Mouse (Mus musculus): ENCODE results near the gene Zfp819. TPM values are rescaled to one million over a fixed set of nuclear protein-coding genes. Genes with fewer than 3 reads are reported as not detected.

The Zfp819 gene
- total and polyA plus RNA-seq, 3 experiments, result 0.05 TPM; not detected in 2

GRCm38 (mm10) chr7:43613816-43614551 lies 7.0 kb downstream of the Zfp819 start:
- H3K27me3 ChIP-seq (ENCODE audit: insufficient read depth, low read length), result no peaks in the 10 kb centered on the region
- TF ChIP-seq GATA1 (IDR thresholded peaks at IDR 0.05; ENCODE audit: borderline replicate concordance, low read length), result no peak
- TF ChIP-seq TAL1 (conservative IDR thresholded peaks at IDR 0.05; ENCODE audit: low read depth, low read length), result no peak
- TF ChIP-seq CTCF (IDR thresholded peaks at IDR 0.05; ENCODE audit: low read depth, low read length), result no peak
- no peak for TF ChIP-seq POLR2AphosphoS5 (IDR thresholded peaks at IDR 0.05; ENCODE audit: insufficient replicate concordance, low read depth, low read length)
- TF ChIP-seq GATA2 (IDR thresholded peaks at IDR 0.05; ENCODE audit: borderline replicate concordance, low read depth, low read length), result no peak
- no peaks in the 10 kb centered on the region for H3K9me3 ChIP-seq (replicated peaks)
- no peak overlapping the region for H3K4me3 ChIP-seq (ENCODE audit: low read depth, low read length)
- ATAC-seq (ENCODE audit: extremely low read depth, insufficient number of reproducible peaks, low FRiP score, poor library complexity, severe bottlenecking), result no peak
- no peak for DNase-seq (ENCODE audit: low spot score)
- H3K36me3 ChIP-seq (replicated peaks), result no peaks in the 10 kb centered on the region
- no peaks in the 10 kb centered on the region for H3K4me1 ChIP-seq (ENCODE audit: insufficient read depth, low read depth, low read length)

GRCm38 (mm10) chr7:43622927-43623326 lies 16.0 kb downstream of the Zfp819 start:
- no peak for TF ChIP-seq GATA2 (IDR thresholded peaks at IDR 0.05; ENCODE audit: borderline replicate concordance, low read depth, low read length)
- no peak for TF ChIP-seq TAL1 (conservative IDR thresholded peaks at IDR 0.05; ENCODE audit: low read depth, low read length)
- TF ChIP-seq POLR2AphosphoS5 (IDR thresholded peaks at IDR 0.05; ENCODE audit: insufficient replicate concordance, low read depth, low read length), result no peak
- no peak for TF ChIP-seq GATA1 (IDR thresholded peaks at IDR 0.05; ENCODE audit: borderline replicate concordance, low read length)
- no peak for TF ChIP-seq CTCF (IDR thresholded peaks at IDR 0.05; ENCODE audit: low read depth, low read length)
- ATAC-seq (ENCODE audit: extremely low read depth, insufficient number of reproducible peaks, low FRiP score, poor library complexity, severe bottlenecking), result no peak

DNA sequence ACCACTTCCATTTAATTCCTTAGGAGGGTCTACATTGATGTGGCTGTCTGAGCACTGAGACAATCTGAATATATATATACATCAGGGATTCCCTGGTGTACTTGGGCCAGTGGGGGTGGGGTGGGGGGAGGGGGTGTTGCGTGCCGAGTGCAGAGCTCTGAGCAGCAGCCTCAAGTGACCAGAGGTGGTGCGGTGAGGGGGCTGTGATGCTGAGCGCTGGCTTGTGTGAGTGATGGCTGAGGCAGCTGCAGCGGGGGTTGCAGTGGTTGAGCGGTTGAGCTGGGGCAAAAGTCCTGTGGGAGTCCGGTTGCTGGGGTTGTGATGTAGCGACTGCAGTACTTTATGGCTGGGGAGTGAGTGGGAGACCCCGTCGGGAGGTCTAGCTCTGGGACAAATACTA lies 16.9 kb downstream of the Zfp819 start:
- Histone ChIP-seq H3K4me1 (ENCODE audit: insufficient read depth, low read depth, low read length) (no peaks in the 10 kb centered on the region), H3K9me3 (replicated peaks) (no peaks in the 10 kb centered on the region), H3K36me3 (replicated peaks) (no peaks in the 10 kb centered on the region), H3K27me3 (ENCODE audit: insufficient read depth, low read length) (no peaks in the 10 kb centered on the region; the same call in 1 of the 2 replicates), H3K4me3 (ENCODE audit: low read depth, low read length) (no peak overlapping the region)
- ATAC-seq (ENCODE audit: extremely low read depth, insufficient number of reproducible peaks, low FRiP score, poor library complexity, severe bottlenecking) (no peak), DNase-seq (ENCODE audit: low spot score) (no peak)
- TF ChIP-seq TAL1 (conservative IDR thresholded peaks at IDR 0.05; ENCODE audit: low read depth, low read length) (no peak), GATA2 (IDR thresholded peaks at IDR 0.05; ENCODE audit: borderline replicate concordance, low read depth, low read length) (no peak), POLR2AphosphoS5 (IDR thresholded peaks at IDR 0.05; ENCODE audit: insufficient replicate concordance, low read depth, low read length) (no peak), GATA1 (IDR thresholded peaks at IDR 0.05; ENCODE audit: borderline replicate concordance, low read length) (no peak), CTCF (IDR thresholded peaks at IDR 0.05; ENCODE audit: low read depth, low read length) (no peak)

More at GRCm38 (mm10) chr7:43622927-43623326, 16.0 kb downstream of the Zfp819 start:
- no peaks in the 10 kb centered on the region for H3K36me3 ChIP-seq (replicated peaks)
- no peak for DNase-seq (ENCODE audit: low spot score)
- no peaks in the 10 kb centered on the region; the same call in 1 of the 2 replicates for H3K27me3 ChIP-seq (ENCODE audit: insufficient read depth, low read length)
- H3K9me3 ChIP-seq (replicated peaks), result no peaks in the 10 kb centered on the region
- H3K4me1 ChIP-seq (ENCODE audit: insufficient read depth, low read depth, low read length), result no peaks in the 10 kb centered on the region
- no peak overlapping the region for H3K4me3 ChIP-seq (ENCODE audit: low read depth, low read length)

- no peaks in the 10 kb centered on the region; the same call in 1 of the 2 replicates for H3K27me3 ChIP-seq (ENCODE audit: insufficient read depth, low read length)
- no peaks in the 10 kb centered on the region for H3K4me1 ChIP-seq (ENCODE audit: insufficient read depth, low read depth, low read length)
- no peaks in the 10 kb centered on the region for H3K9me3 ChIP-seq (replicated peaks)
- ATAC-seq (ENCODE audit: extremely low read depth, insufficient number of reproducible peaks, low FRiP score, poor library complexity, severe bottlenecking) (no peak), DNase-seq (ENCODE audit: low spot score) (no peak)
- TF ChIP-seq TAL1 (conservative IDR thresholded peaks at IDR 0.05; ENCODE audit: low read depth, low read length) (no peak), GATA1 (IDR thresholded peaks at IDR 0.05; ENCODE audit: borderline replicate concordance, low read length) (no peak), GATA2 (IDR thresholded peaks at IDR 0.05; ENCODE audit: borderline replicate concordance, low read depth, low read length) (no peak)
- H3K36me3 ChIP-seq (replicated peaks), result no peaks in the 10 kb centered on the region
- no peak overlapping the region for H3K4me3 ChIP-seq (ENCODE audit: low read depth, low read length)
Measured at GRCm38 (mm10) chr7:43625065-43625464, 18.1 kb downstream of the Zfp819 start.

DNA sequence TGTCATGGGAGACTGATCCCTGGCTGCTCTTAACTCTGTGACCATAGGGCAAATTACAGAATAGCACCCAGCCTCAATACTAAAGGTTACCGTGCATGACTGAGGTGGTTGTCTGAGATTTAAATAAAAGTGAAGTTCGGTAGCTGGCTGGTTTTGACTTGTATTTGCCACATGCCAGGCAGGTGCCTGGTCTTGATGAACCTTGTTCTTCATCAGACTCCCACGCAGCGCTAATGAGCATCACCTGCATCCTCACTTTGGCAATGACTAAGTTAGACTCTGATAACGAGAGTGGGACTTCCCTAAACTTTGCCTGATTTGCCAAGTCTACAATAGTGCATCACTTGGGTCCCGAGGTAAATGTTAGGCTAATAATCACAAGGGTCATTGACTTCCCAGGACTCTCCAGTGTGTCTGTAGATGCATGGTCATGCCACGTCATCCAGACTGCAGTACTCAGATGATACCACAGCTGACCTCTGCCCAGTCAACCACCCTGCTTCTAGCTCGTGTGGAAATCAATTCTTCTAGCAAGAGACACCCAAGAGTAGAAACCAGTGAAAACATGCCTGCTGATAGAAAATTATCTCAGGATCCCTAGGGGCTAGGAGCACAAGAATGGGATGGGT lies 18.9 kb downstream of the Zfp819 start:
- DNase-seq (ENCODE audit: low spot score) (no peak), ATAC-seq (ENCODE audit: extremely low read depth, insufficient number of reproducible peaks, low FRiP score, poor library complexity, severe bottlenecking) (no peak)
- H3K27me3 ChIP-seq (ENCODE audit: insufficient read depth, low read length), result peaks cover 4% of the 10 kb centered on the region; the same call in 1 of the 2 replicates
- H3K9me3 ChIP-seq (replicated peaks), result no peaks in the 10 kb centered on the region
- no peaks in the 10 kb centered on the region for H3K36me3 ChIP-seq (replicated peaks)
- no peak overlapping the region for H3K4me3 ChIP-seq (ENCODE audit: low read depth, low read length)
- H3K4me1 ChIP-seq (ENCODE audit: insufficient read depth, low read depth, low read length), result no peaks in the 10 kb centered on the region
- TF ChIP-seq POLR2AphosphoS5 (IDR thresholded peaks at IDR 0.05; ENCODE audit: insufficient replicate concordance, low read depth, low read length), result no peak
- TF ChIP-seq GATA1 (IDR thresholded peaks at IDR 0.05; ENCODE audit: borderline replicate concordance, low read length), result no peak
- no peak for TF ChIP-seq TAL1 (conservative IDR thresholded peaks at IDR 0.05; ENCODE audit: low read depth, low read length)
- TF ChIP-seq CTCF (IDR thresholded peaks at IDR 0.05; ENCODE audit: low read depth, low read length), result no peak
- no peak for TF ChIP-seq GATA2 (IDR thresholded peaks at IDR 0.05; ENCODE audit: borderline replicate concordance, low read depth, low read length)

DNA sequence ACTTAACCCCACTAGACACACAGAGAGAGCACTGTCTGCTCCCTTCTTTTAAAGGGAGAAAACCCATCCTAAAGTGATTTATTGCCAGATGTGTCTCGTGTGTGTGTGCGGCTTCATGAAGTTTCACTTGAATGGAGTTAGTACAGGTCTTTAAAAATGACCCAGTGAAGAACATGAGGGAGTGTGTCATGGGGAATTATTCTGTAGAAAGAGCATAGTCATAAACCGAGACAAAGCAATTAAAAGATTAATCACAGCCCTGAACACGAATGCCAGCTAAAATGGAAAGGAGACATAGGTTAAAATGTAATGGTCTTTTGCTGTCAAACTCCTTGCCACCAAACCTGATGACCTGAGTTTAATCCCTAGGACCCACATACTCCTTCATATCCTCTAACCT lies 27.0 kb downstream of the Zfp819 start:
- no peak for TF ChIP-seq GATA2 (IDR thresholded peaks at IDR 0.05; ENCODE audit: borderline replicate concordance, low read depth, low read length)
- TF ChIP-seq TAL1 (conservative IDR thresholded peaks at IDR 0.05; ENCODE audit: low read depth, low read length), result no peak
- TF ChIP-seq CTCF (IDR thresholded peaks at IDR 0.05; ENCODE audit: low read depth, low read length), result no peak
- no peak for TF ChIP-seq GATA1 (IDR thresholded peaks at IDR 0.05; ENCODE audit: borderline replicate concordance, low read length)
- TF ChIP-seq POLR2AphosphoS5 (IDR thresholded peaks at IDR 0.05; ENCODE audit: insufficient replicate concordance, low read depth, low read length), result no peak

More for the DNA sequence above, 27.0 kb downstream of the Zfp819 start:
- DNase-seq (ENCODE audit: low spot score), result no peak
- Histone ChIP-seq H3K4me3 (ENCODE audit: low read depth, low read length) (no peak overlapping the region), H3K9me3 (replicated peaks) (no peaks in the 10 kb centered on the region), H3K36me3 (replicated peaks) (no peaks in the 10 kb centered on the region), H3K27me3 (ENCODE audit: insufficient read depth, low read length) (peaks cover 4% of the 10 kb centered on the region; the same call in 1 of the 2 replicates), H3K4me1 (ENCODE audit: insufficient read depth, low read depth, low read length) (no peaks in the 10 kb centered on the region)
- no peak for ATAC-seq (ENCODE audit: extremely low read depth, insufficient number of reproducible peaks, low FRiP score, poor library complexity, severe bottlenecking)

Data from G1E (cell line).